Comparison of ENCODE assay signal across 16 mouse cellular contexts in the genomic region with DNA sequence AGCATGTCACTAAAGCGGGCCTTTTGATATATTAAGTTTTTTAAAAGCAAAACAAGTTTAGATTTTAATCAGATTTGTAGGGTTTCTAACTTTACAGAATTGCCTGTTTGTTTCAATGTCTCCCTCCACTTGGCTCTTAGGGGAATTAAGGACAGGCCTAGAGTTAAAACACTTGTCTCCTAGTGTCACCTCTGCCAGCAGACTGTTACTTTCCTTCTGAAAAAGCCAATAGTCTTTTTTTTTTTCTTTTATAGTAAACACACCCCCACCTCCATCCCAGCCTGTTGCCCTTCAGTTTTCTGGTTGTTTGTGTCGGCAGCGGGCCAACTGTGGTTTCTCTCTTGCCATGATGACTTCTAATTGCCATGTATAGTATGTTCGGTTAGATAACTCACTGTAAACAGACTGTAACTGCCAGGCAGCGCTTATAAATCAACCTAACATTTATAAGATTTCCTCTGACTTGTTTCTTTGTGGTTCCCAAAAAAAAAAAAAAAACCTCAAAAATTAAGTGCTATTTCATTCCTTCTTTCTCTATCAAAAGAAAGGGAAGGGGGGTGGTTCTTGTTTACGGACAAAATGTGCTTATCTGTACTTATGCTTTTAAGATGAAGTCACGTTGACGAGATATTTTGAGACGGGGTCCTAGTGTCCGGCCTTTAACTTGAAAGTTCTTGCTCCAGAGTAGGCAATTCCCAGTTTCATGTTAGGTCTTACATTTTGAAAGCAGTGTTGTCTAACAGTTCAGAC. TPM values are rescaled to one million over a fixed set of nuclear protein-coding genes. Genes with fewer than 3 reads are reported as not detected.
DNase-seq lines count a peak whose midpoint lies in the region; ATAC-seq and TF ChIP-seq lines count a peak whose summit lies in the region.
"Had no signal": no experiment of that assay in that cellular context is flagged by ENCODE, and none has a peak within 500 bp of the region (broad histone marks: within the 10 kb centered on the region; RNA-seq: fewer than 3 reads in every experiment).

No protein-coding gene starts in this region.

- DNase-seq in liver, adult 2 months (ENCODE audit: extremely low read depth, low read depth, low spot score) = peak; percentile 31
- no peak for DNase-seq in liver
- peak; percentile 41 to 71 for DNase-seq in urinary bladder, postnatal 4 days (ENCODE audit: low spot score in 2 of 2)
- no peak for DNase-seq in urinary bladder, adult 2 months (ENCODE audit: low spot score)
- no peak for DNase-seq in cerebellum, adult 9-11 months
- DNase-seq: cerebellum, postnatal 36 days had no signal

- 64% methylated on average over 10 of the region's 10 CpGs for WGBS in liver, adult 2 months

- H3K4me1 ChIP-seq in liver, adult 2 months (ENCODE audit: control insufficient read depth, insufficient read depth, low read length) = peaks cover 2% of the 10 kb centered on the region; the same call in 1 of the 2 replicates
- H3K4me1 ChIP-seq: hindbrain, embryonic 10.5 days; limb, embryonic 15.5 days had no signal

- TF ChIP-seq CTCF in liver, adult 2 months (IDR thresholded peaks at IDR 0.05; ENCODE audit: low read depth, low read length) = no peak

- H3K79me2 ChIP-seq in liver, adult 2 months (ENCODE audit: control insufficient read depth, insufficient read depth, low read length) = no peaks in the 10 kb centered on the region

- no peaks in the 10 kb centered on the region for H3K27me3 ChIP-seq in liver, adult 2 months (ENCODE audit: control insufficient read depth, insufficient read depth, low read length)
- H3K27me3 ChIP-seq: limb, embryonic 15.5 days had no signal

- peak; percentile 78 to 79 for ATAC-seq in hematopoietic stem cell, adult 5-6 weeks (replicated peaks in 1 of 2; ENCODE audit: insufficient read depth in 1 of 2, low FRiP score in 2 of 2, low TSS enrichment in 1 of 2, low read depth in 1 of 2, poor library complexity in 2 of 2, severe bottlenecking in 2 of 2)
- ATAC-seq in CD4-positive, CD25-positive, alpha-beta regulatory T cell, adult 4 months = no peak
- ATAC-seq: intestine, embryonic 16.5 days had no signal

- no peak overlapping the region for H3K9ac ChIP-seq in liver, adult 2 months (ENCODE audit: low read depth, low read length)
- H3K9ac ChIP-seq: limb, embryonic 15.5 days had no signal

- peaks cover 49% of the 10 kb centered on the region for H3K36me3 ChIP-seq in liver, adult 2 months (ENCODE audit: control insufficient read depth, insufficient read depth, low read length)

- no peak for TF ChIP-seq POLR2A in liver, adult 2 months (IDR thresholded peaks at IDR 0.05; ENCODE audit: extremely low read depth, insufficient read depth, low read length)

- H3K27ac ChIP-seq in liver, adult 2 months (replicated peaks; ENCODE audit: insufficient read depth, low read depth, low read length) = no peak overlapping the region
- H3K27ac ChIP-seq: hindbrain, embryonic 10.5 days; limb, embryonic 15.5 days had no signal

- no peak overlapping the region for H3K4me3 ChIP-seq in liver, adult 2 months (ENCODE audit: insufficient read depth, low read depth, low read length)
- H3K4me3 ChIP-seq: erythroblast, embryonic 14.5 days; hindbrain, embryonic 10.5 days; limb, embryonic 15.5 days had no signal

RNA-seq across cellular contexts. Expression of a gene that starts 9.4 kb away (rescaled TPM):
- 0.20 and 0.83 TPM in 2 replicates for total RNA-seq in liver, adult 2 months (2014; rRNA removed)
- polyA plus RNA-seq in liver, adult 2 months (2012; rRNA removed) = 0.37 and 0.80 TPM in 2 replicates
- polyA plus RNA-seq in urinary bladder, adult 2 months (2012; rRNA removed) = 0.77 and 1.1 TPM in 2 replicates
- 0.13 and 0.20 TPM in 2 replicates for total RNA-seq in hematopoietic stem cell, adult 5-6 weeks (2017)
- polyA plus RNA-seq in CD4-positive, CD25-positive, alpha-beta regulatory T cell, adult 4 months (2017; shearing (Covaris generic)) = under 1 TPM; 0.38 to 0.81 TPM

RNA-seq across cellular contexts. Expression of a gene that starts 9.6 kb away (rescaled TPM):
- total RNA-seq in liver, adult 2 months (2014; rRNA removed) = 370 and 719 TPM in 2 replicates
- 620 and 776 TPM in 2 replicates for polyA plus RNA-seq in liver, adult 2 months (2012; rRNA removed)
- 244 and 313 TPM in 2 replicates for polyA plus RNA-seq in urinary bladder, adult 2 months (2012; rRNA removed)
- 196 and 243 TPM in 2 replicates for total RNA-seq in hematopoietic stem cell, adult 5-6 weeks (2017)
- 10 to 100 TPM; 29.7 to 36.7 TPM for polyA plus RNA-seq in CD4-positive, CD25-positive, alpha-beta regulatory T cell, adult 4 months (2017; shearing (Covaris generic))

RNA-seq across cellular contexts. Expression of a gene that starts 17.8 kb away (rescaled TPM):
- not detected in 2 replicates for total RNA-seq in liver, adult 2 months (2014; rRNA removed)
- not detected in 2 replicates for polyA plus RNA-seq in liver, adult 2 months (2012; rRNA removed)
- polyA plus RNA-seq in urinary bladder, adult 2 months (2012; rRNA removed) = not detected in 2 replicates
- not detected in 2 replicates for total RNA-seq in hematopoietic stem cell, adult 5-6 weeks (2017)
- polyA plus RNA-seq in CD4-positive, CD25-positive, alpha-beta regulatory T cell, adult 4 months (2017; shearing (Covaris generic)) = under 1 TPM in 1 of 2 experiments, not detected in 1; 0.48 TPM
- total RNA-seq: heart, adult 8-10 months; left cerebral cortex, adult 18-20 months; monocyte, adult 5-6 weeks had no signal
- polyA plus RNA-seq: erythroblast, embryonic 14.5 days; hindbrain, embryonic 10.5 days; intestine, embryonic 16.5 days; limb, embryonic 15.5 days; small intestine, adult 2 months had no signal

RNA-seq across cellular contexts. Expression of a gene that starts 35.2 kb away (rescaled TPM):
- total RNA-seq in liver, adult 2 months (2014; rRNA removed) = 0.07 and 0.09 TPM in 2 replicates
- polyA plus RNA-seq in liver, adult 2 months (2012; rRNA removed) = 0.10 TPM in 2 replicates
- polyA plus RNA-seq in urinary bladder, adult 2 months (2012; rRNA removed) = 0.03 TPM in 1 of 2 replicates, not detected in the other
- not detected in 2 replicates for total RNA-seq in hematopoietic stem cell, adult 5-6 weeks (2017)
- polyA plus RNA-seq in CD4-positive, CD25-positive, alpha-beta regulatory T cell, adult 4 months (2017; shearing (Covaris generic)) = under 1 TPM in 1 of 2 experiments, not detected in 1; 0.20 TPM
- total RNA-seq: heart, adult 8-10 months; left cerebral cortex, adult 18-20 months; monocyte, adult 5-6 weeks had no signal
- polyA plus RNA-seq: erythroblast, embryonic 14.5 days; small intestine, adult 2 months had no signal

Comparison
In these comparisons a context has a peak if more than half of its experiments do, and no peak if none do; other contexts are left out.
1. DNase-seq: peak in liver, adult 2 months (single experiment) and urinary bladder, postnatal 4 days (2 of 2); none in liver (single experiment), urinary bladder, adult 2 months (single experiment) and cerebellum, adult 9-11 months (single experiment).